Mouse (Mus musculus): ENCODE results near the gene Sardh. TPM values are rescaled to one million over a fixed set of nuclear protein-coding genes. Genes with fewer than 3 reads are reported as not detected.

The Sardh gene
- total RNA-seq (2021), result 1 to 10 TPM; 8.4 to 9.9 TPM
- long read RNA-seq, full-length matches to known transcripts, result 3 of 3 reads
- long read RNA-seq, partial matches to known transcripts, result 0 of 3 reads
- long read RNA-seq, other reads (novel, unspliced or antisense), result 0 of 3 reads

DNA sequence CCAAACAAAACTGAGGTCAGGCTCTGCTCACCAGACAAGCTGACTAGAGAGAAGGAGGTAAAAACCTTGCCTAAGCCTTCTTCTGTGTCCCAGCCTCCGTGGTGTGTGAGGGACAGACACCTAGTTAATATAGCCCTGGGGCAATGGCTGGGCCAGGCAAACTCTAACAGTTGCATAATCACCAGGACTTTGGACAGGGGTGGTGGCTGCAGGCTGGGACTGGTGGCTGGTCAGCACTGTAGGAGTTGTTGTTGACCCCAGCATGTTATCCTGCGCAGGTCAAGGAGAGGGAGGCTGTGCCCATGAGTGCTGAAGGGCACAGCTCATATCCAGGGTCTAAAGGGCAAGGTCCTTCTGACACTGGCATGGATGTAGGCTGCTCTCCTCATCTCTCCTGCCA is at the start of gene Sardh:
Sardh (minus strand) TSS at position 127 of the 400 bp plus-strand sequence.
- DNase-seq (ENCODE audit: low spot score in 2 of 2), result no peak

DNA sequence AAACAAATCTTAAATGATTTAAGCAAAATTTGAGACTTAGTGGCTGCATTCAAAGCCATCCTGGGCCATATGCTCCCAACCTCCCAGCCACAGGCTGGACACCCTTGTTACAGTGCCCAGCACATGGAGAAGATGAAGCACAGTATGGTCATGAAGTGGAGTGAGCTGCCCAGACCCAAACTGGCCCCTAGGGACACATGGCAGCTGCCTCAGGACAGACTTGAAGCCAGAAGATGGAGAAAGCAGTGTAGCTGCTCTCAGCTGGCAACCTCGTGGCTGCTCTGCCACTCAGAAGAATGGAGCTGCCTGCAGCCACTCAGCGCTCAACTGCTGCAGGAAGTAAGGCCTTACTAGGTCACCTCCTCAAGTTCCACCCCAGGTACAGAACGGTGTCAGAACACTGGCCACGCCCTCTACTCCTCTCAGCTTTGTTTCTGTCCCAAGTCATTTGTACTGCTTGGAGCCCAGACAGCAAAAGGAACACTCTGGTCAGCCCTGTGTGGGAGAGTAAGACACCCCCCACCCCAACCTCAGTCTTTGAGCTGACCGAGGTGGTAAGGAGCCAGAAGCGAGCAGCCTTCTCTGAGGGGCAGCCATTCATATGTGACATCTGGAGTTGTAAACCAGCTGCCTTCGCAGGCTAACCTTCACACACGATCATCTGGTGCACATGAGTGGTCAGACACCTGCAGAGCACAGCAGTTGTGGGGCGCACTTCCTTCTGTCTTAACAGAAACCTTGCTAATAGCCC is 48.7 kb upstream of the Sardh start:
- no peak for DNase-seq (ENCODE audit: low spot score in 2 of 2)

DNA sequence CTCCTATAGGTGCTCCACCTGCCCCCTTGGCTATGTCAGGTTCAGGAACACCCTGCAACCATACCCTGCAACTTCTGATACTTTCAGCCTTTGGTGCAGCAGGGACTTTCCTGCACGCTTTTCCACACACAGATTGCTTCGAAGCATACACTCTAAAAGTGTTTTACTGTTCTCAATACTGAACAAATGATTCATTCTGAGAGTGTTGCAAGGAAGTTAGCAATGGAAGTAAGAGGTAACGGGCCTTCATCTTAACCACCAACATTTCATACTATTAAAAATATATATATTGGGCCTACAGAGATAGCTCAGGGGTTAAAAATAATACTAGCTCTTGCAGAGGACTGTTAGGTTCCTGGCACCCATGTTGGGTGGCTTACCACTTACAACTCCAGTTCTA is 46.6 kb upstream of the Sardh start:
- DNase-seq (ENCODE audit: low spot score in 2 of 2), result no peak

- DNase-seq (ENCODE audit: low spot score in 2 of 2), result peak; percentile 65 to 90
Observed at GRCm38 (mm10) chr2:27289019-27289418, 40.9 kb upstream of the Sardh start.

- DNase-seq (ENCODE audit: low spot score in 2 of 2), result no peak
Observed at GRCm38 (mm10) chr2:27286971-27287710, 39.0 kb upstream of the Sardh start.

GRCm38 (mm10) chr2:27284441-27284840 is 36.3 kb upstream of the Sardh start:
- no peak for DNase-seq (ENCODE audit: low spot score in 2 of 2)

GRCm38 (mm10) chr2:27281771-27282170 is 33.6 kb upstream of the Sardh start:
- DNase-seq (ENCODE audit: low spot score in 2 of 2), result no peak

- DNase-seq (ENCODE audit: low spot score in 2 of 2), result peak; percentile 53 to 78
Observed at GRCm38 (mm10) chr2:27280920-27281611, 32.9 kb upstream of the Sardh start.

- DNase-seq (ENCODE audit: low spot score in 2 of 2), result no peak
Observed at GRCm38 (mm10) chr2:27278859-27279258, 30.7 kb upstream of the Sardh start.

- DNase-seq (ENCODE audit: low spot score in 2 of 2), result no peak
Observed at GRCm38 (mm10) chr2:27268325-27268724, 20.2 kb upstream of the Sardh start.

- DNase-seq (ENCODE audit: low spot score in 2 of 2), result no peak
Observed at GRCm38 (mm10) chr2:27265819-27266218, 17.7 kb upstream of the Sardh start.

- DNase-seq (ENCODE audit: low spot score in 2 of 2), result no peak
Observed at GRCm38 (mm10) chr2:27262984-27263383, 14.8 kb upstream of the Sardh start.

- no peak for DNase-seq (ENCODE audit: low spot score in 2 of 2)
Observed at GRCm38 (mm10) chr2:27251434-27251833, 3.3 kb upstream of the Sardh start.

DNA sequence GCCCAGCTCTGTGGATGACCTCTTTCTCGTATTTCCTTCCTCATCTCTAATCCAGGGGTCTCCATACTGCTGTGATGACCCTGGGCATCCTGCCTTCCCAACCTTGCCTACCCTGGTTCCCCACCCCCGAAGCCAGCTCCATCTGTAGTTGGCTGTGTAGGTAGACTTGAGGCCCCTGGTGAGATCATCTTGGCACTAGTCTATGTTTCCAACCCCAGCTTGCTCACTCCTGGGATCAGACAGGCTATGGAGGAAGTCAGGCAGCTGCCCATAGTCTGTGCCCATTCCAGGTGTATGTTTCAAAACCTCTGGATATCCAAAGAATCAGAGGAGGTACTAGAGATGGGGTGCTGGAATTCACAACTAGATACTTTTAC is 662 bp downstream of the Sardh start:
- DNase-seq (ENCODE audit: low spot score in 2 of 2), result no peak

DNA sequence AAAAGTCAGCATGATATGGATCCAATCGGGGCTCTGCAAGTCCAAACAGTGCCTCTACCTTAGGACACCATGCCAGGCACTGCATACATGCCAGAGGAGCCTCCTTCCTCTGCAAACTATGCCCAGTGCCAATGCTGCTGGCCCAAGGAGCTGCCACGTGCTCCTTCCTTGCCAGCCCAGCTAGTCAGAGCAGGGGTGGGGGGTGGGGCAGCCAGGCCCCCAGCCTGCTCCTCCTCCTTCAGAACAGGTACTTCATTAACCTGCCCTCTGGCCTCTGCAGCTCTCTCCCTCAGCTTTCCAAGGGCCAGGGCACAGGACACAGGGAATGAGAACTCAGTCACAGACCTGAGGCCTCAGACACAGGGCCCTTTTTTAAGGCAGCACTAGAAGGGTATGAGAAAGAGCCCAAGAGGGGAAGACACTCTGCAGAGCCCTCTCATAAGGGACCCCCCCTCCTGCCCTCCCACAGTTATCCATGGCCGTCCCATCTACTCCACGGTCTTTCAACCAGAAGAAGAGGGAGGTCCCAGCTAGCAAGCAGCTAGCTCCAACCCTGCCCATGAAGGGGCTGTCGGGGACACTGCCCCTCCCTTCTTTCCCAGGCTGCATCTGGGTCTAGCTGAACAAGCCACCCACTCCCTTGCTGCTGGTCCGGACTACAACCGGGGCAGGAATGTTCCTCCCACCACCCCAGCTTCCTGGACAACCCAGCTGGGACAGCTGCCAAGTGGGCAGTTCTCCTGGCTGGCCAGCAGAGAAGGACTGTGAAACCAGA is 1.2 kb downstream of the Sardh start:
- peak in 1 of 2 experiments; percentile 58 for DNase-seq (ENCODE audit: low spot score in 2 of 2)

- DNase-seq (ENCODE audit: low spot score in 2 of 2), result no peak
Observed at GRCm38 (mm10) chr2:27245947-27246346, 2.2 kb downstream of the Sardh start.

DNA sequence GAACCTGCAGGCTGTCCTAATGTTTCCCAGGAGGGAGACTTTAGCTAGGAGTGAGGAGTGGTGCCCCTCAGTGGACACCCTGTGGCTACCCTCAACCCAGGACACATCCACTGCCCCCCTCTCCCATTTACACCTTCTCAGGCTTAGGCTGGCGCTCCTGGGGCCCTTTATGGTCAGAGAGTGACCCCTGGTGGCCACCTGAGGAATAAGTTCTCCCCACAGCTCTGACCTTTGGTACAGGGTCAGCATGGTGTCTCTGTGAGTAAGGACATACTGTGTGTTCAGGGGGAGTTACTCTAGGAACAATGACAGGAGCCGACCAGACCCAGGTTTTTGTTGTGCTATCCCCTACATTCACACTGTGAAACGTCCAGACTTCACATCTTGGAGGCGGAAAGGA is 10.8 kb downstream of the Sardh start:
- peak in 1 of 2 experiments; percentile 68 for DNase-seq (ENCODE audit: low spot score in 2 of 2)

- peak; percentile 74 to 88 for DNase-seq (ENCODE audit: low spot score in 2 of 2)
Observed at GRCm38 (mm10) chr2:27235729-27236128, 12.4 kb downstream of the Sardh start.

DNA sequence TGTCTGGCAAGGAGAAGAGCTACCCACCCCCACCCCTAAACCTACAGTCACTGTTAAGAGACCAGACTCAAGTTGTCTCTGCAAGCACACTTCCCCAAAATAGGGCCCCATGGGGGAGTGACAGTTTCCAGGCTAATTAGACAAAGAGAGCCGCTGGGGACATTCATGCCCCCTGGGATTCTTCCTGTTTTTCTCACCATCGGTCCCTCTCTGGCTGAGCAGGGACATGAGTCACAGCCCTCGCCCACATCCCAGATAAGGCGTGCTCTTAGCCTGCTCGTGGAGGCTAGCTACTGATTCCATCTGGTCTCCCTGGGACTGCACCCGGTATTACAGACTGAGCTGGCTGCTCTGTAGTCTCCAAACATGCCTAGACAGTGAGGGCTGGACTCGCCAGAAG is 15.8 kb downstream of the Sardh start:
- peak; percentile 62 to 79 for DNase-seq (ENCODE audit: low spot score in 2 of 2)

DNA sequence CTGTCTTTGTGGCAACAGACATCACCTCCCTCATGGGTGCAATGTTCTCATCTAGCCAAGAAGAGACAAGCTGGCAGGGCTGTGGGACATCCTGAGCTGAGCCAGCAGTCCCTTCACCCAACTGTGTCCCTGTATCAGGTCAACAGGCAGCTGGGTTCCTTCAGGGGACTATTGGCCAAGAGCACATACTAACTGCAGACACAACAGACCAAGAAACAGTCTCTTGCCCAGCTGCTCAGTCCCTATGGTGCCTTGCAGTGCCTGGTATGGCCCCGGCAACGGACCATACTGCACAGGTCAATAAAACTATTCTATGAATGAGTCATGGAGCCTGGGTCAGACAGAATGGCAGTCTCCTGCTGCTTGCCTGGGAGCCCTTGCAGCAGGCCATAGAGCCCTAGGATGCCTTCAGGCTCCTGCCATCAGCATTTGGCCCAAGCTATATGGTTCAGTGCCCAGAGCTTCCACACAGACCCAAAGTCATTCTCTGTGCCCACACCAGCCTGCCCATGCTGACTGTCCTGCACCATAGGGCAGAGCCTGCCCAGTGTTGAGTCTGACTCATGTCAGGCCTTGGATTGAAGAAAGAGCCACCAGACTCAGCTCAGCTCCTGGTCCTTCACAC is 18.5 kb downstream of the Sardh start:
- no peak for DNase-seq (ENCODE audit: low spot score in 2 of 2)
